Mouse (Mus musculus): ENCODE results near the gene Exoc3l4. TPM values are rescaled to one million over a fixed set of nuclear protein-coding genes. Genes with fewer than 3 reads are reported as not detected.

Exoc3l4 gene
- polyA plus RNA-seq, 1 experiment from 2014 or later: 21.3 TPM

DNA sequence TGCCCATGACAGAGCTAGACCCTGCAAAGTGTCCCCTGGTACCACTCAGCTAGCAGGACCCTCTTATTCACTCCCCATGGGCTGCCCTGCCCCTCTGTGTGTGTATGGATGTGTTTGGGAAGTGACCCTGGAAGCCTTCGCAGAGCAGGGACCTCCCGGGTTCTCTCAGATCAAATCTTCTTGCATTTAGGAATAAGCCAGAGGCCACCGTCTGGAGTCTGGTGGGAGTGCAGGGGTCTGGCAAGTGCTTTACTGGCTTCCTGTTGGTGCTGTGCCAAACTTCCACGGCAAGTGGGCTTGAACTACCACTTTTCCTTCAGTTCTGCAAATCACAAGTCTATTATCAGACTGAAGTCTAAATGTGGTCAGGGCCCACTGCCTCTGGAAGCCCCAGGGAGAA is 37.2 kb downstream of the Exoc3l4 start:
- TF ChIP-seq EP300 (IDR thresholded peaks at IDR 0.05): no peak
- TF ChIP-seq CTCF (IDR thresholded peaks at IDR 0.05): no peak
- Histone ChIP-seq H3K9me3 (ENCODE audit: low read length) (no peaks in the 10 kb centered on the region), H3K27me3 (replicated peaks; ENCODE audit: insufficient read depth, low read length) (no peaks in the 10 kb centered on the region), H3K36me3 (ENCODE audit: insufficient read depth, low read length) (no peaks in the 10 kb centered on the region), H3K4me3 (ENCODE audit: low read depth, low read length) (no peak overlapping the region), H3K4me2 (replicated peaks; ENCODE audit: low read depth, low read length) (no peak overlapping the region), H3K27ac (ENCODE audit: low read length) (no peak overlapping the region), H3K4me1 (ENCODE audit: insufficient read depth, low read depth, low read length) (peaks cover 3% of the 10 kb centered on the region; the same call in 1 of the 2 replicates), H3K9ac (replicated peaks; ENCODE audit: low read depth) (no peak overlapping the region)
- ATAC-seq: no peak
- DNase-seq (ENCODE audit: low spot score): no peak
- 21% methylated on average over 4 of the region's 4 CpGs for WGBS

DNA sequence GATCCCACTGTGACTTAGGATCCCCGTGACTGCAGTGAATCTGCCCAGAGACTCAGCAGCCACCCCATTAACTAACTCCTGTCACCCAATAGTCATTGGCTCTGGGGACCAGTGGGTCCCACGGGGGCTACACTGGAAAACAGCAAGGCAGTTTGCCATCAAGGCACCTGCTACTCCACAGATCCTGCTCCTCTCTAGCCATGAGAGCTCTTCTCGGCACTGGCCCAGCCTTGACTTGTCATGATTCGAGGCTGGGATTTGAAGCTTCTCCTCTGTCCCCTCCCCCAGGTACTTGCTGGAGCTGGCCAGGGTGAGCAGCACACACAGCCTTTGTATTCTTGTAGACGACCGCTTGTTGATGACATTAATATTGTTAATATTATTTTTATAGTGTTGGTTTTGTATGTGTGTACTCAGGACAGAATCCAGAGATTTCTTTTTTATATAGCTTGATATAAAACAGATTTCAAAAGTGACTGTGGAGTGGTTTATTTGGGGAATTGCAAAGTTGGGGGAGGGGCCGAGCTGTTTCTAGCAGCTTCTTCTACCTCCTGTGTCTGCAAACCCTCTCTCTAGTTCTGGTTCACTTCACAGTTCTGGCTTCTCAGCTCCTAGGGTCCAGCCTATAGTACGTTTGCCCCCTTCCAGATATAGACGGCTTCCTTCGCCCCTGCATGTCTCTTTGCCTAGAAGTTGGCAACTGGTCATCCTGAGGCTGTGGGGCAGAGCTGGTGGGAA is 37.9 kb downstream of the Exoc3l4 start:
- peaks cover 3% of the 10 kb centered on the region; the same call in 1 of the 2 replicates for H3K4me1 ChIP-seq (ENCODE audit: insufficient read depth, low read depth, low read length)
- no peak overlapping the region for H3K4me2 ChIP-seq (replicated peaks; ENCODE audit: low read depth, low read length)
- H3K9me3 ChIP-seq (ENCODE audit: low read length): no peaks in the 10 kb centered on the region
- no peak for TF ChIP-seq CTCF (IDR thresholded peaks at IDR 0.05)
- H3K4me3 ChIP-seq (ENCODE audit: low read depth, low read length): no peak overlapping the region
- no peak overlapping the region for H3K27ac ChIP-seq (ENCODE audit: low read length)
- H3K9ac ChIP-seq (replicated peaks; ENCODE audit: low read depth): no peak overlapping the region
- 67% methylated on average over 10 of the region's 10 CpGs for WGBS
- ATAC-seq: no peak
- no peaks in the 10 kb centered on the region for H3K27me3 ChIP-seq (replicated peaks; ENCODE audit: insufficient read depth, low read length)
- H3K36me3 ChIP-seq (ENCODE audit: insufficient read depth, low read length): no peaks in the 10 kb centered on the region
- no peak for DNase-seq (ENCODE audit: low spot score)

DNA sequence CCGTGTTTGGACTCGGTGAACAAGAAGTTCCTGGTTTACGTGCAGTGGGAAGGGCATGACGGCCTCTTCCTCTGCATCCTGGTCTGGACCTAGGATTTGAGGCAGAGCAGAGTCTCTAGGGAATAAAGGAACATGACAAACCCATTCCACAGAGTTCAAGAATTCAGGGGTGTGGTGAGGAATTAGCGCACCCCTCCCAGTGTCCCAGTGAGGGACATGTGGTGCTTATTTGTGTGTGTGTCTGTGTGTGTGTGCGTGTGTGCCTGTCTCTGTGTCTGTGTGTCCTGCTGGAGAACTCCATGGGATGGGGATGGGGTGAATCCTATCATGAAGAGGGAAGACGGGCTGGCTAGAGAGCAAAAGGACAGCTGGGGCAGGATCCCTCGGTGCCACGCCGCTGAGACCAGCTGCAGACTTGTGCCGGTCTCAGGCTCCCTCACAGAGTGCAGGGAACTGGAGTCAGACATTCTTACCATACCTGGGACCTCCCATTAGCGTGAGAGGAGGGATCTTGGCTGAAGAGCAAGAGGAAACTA is 38.6 kb downstream of the Exoc3l4 start:
- no peak overlapping the region for H3K27ac ChIP-seq (ENCODE audit: low read length)
- WGBS: 59% methylated on average over 12 of the region's 12 CpGs
- no peaks in the 10 kb centered on the region for H3K36me3 ChIP-seq (ENCODE audit: insufficient read depth, low read length)
- H3K4me1 ChIP-seq (ENCODE audit: insufficient read depth, low read depth, low read length): peaks cover 3% of the 10 kb centered on the region; the same call in 1 of the 2 replicates
- no peaks in the 10 kb centered on the region for H3K9me3 ChIP-seq (ENCODE audit: low read length)
- TF ChIP-seq EP300 (IDR thresholded peaks at IDR 0.05) (no peak), CTCF (IDR thresholded peaks at IDR 0.05) (no peak)
- DNase-seq (ENCODE audit: low spot score) (no peak), ATAC-seq (no peak)
- no peak overlapping the region for H3K4me2 ChIP-seq (replicated peaks; ENCODE audit: low read depth, low read length)
- H3K4me3 ChIP-seq (ENCODE audit: low read depth, low read length): no peak overlapping the region
- no peaks in the 10 kb centered on the region for H3K27me3 ChIP-seq (replicated peaks; ENCODE audit: insufficient read depth, low read length)
- H3K9ac ChIP-seq (replicated peaks; ENCODE audit: low read depth): no peak overlapping the region

DNA sequence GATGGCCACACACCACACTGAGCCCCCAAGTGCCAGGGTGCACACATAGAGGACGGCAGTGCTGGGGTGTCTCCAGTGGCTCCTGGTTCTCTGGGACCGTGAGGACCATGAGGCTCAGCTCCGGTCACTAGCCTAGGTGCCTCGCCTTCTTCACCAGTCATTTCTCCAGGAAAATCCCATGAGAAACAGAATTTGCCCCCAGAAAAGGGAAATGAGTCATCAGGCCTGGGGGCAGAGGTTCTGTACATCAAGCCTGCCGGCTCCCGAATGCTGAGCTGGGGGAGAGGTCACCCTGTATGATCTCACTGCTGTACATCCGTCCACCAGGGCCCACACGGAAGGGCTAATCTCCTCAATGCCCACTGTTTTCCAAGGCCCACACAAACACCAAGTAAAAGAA is 39.0 kb downstream of the Exoc3l4 start:
- H3K9me3 ChIP-seq (ENCODE audit: low read length): no peaks in the 10 kb centered on the region
- H3K27ac ChIP-seq (ENCODE audit: low read length): no peak overlapping the region
- H3K9ac ChIP-seq (replicated peaks; ENCODE audit: low read depth): no peak overlapping the region
- DNase-seq (ENCODE audit: low spot score) (no peak), ATAC-seq (peak; percentile 27; the same call in 1 of the 2 replicates)
- TF ChIP-seq EP300 (IDR thresholded peaks at IDR 0.05): no peak
- TF ChIP-seq CTCF (IDR thresholded peaks at IDR 0.05): no peak
- peaks cover 3% of the 10 kb centered on the region; the same call in 1 of the 2 replicates for H3K4me1 ChIP-seq (ENCODE audit: insufficient read depth, low read depth, low read length)
- H3K27me3 ChIP-seq (replicated peaks; ENCODE audit: insufficient read depth, low read length): no peaks in the 10 kb centered on the region
- no peak overlapping the region for H3K4me3 ChIP-seq (ENCODE audit: low read depth, low read length)
- H3K36me3 ChIP-seq (ENCODE audit: insufficient read depth, low read length): no peaks in the 10 kb centered on the region
- WGBS: 54% methylated on average over 8 of the region's 8 CpGs
- H3K4me2 ChIP-seq (replicated peaks; ENCODE audit: low read depth, low read length): no peak overlapping the region

DNA sequence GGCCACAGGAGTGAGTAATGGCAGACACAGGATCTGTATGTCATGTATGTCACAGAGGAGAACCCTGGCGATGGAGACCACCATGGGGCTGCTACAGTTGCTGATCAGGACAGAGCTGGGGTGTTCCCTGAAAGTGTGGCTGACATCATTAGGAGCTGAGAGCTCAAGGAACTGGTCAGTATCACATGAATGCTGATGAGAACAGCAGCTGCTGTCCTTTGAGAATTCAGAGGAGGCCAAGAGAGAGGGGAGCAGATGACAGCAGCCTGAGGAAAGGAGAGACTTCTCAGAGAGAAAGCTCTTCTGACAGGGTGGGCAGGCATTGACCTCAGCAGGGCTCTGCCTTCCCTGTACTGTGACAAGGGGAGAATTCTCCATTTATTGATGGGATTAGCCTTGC is 40.9 kb downstream of the Exoc3l4 start:
- H3K4me3 ChIP-seq (ENCODE audit: low read depth, low read length): no peak overlapping the region
- H3K36me3 ChIP-seq (ENCODE audit: insufficient read depth, low read length): no peaks in the 10 kb centered on the region
- no peak overlapping the region for H3K9ac ChIP-seq (replicated peaks; ENCODE audit: low read depth)
- no peak overlapping the region for H3K27ac ChIP-seq (ENCODE audit: low read length)
- DNase-seq (ENCODE audit: low spot score): no peak
- H3K9me3 ChIP-seq (ENCODE audit: low read length): no peaks in the 10 kb centered on the region
- no peak overlapping the region for H3K4me2 ChIP-seq (replicated peaks; ENCODE audit: low read depth, low read length)
- TF ChIP-seq CTCF (IDR thresholded peaks at IDR 0.05): no peak
- TF ChIP-seq EP300 (IDR thresholded peaks at IDR 0.05): no peak
- ATAC-seq: no peak
- WGBS: 82% methylated on average over 1 of the region's 1 CpGs
- peaks cover 3% of the 10 kb centered on the region; the same call in 1 of the 2 replicates for H3K4me1 ChIP-seq (ENCODE audit: insufficient read depth, low read depth, low read length)
- no peaks in the 10 kb centered on the region for H3K27me3 ChIP-seq (replicated peaks; ENCODE audit: insufficient read depth, low read length)

DNA sequence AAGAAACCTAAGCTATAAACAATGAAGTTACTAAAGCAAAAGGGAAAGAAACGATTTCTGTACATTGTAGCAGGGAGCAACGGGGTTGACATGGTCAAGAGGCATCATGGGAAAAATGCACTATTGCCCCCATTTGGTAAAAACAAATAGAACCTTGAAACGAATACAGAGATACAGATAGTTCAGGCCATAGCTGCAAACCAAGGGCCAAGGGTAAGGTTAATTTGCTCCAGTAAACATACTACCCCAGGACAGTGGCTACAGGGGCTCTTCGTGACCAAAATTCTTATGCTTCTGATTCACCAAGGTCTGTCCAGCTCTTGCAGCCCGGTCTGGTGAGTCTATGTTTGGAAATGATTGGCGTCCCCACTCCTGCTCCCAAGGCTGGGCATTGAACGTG is 46.8 kb downstream of the Exoc3l4 start:
- ATAC-seq: no peak
- no peak for DNase-seq (ENCODE audit: low spot score)
- Histone ChIP-seq H3K36me3 (ENCODE audit: insufficient read depth, low read length) (no peaks in the 10 kb centered on the region), H3K4me2 (replicated peaks; ENCODE audit: low read depth, low read length) (no peak overlapping the region), H3K27ac (ENCODE audit: low read length) (no peak overlapping the region), H3K4me3 (ENCODE audit: low read depth, low read length) (no peak overlapping the region), H3K9ac (replicated peaks; ENCODE audit: low read depth) (no peak overlapping the region), H3K4me1 (ENCODE audit: insufficient read depth, low read depth, low read length) (no peaks in the 10 kb centered on the region), H3K9me3 (ENCODE audit: low read length) (no peaks in the 10 kb centered on the region), H3K27me3 (replicated peaks; ENCODE audit: insufficient read depth, low read length) (no peaks in the 10 kb centered on the region)
- 74% methylated on average over 7 of the region's 7 CpGs for WGBS
- no peak for TF ChIP-seq EP300 (IDR thresholded peaks at IDR 0.05)
- no peak for TF ChIP-seq CTCF (IDR thresholded peaks at IDR 0.05)
